Mouse (Mus musculus) Patski (cell line): ENCODE measurements around the gene Tex52. TPM values are rescaled to one million over a fixed set of nuclear protein-coding genes. Genes with fewer than 3 reads are reported as not detected.
"Not testable (repeated sequence)": the region's sequence is repeated elsewhere in the genome, so short reads cannot be mapped to it uniquely, and the experiment has no call there.

Experiments used
- ATAC-seq: fragments of 100-300 bp; one replicate; pipeline ENCODE4 v1.8.0; 2021
- CTCF ChIA-PET: fragments of 350-600 bp; sonication (Branson Sonifier 250); formaldehyde crosslinking; loops from one replicate; lab custom pipeline; 2022; ENCODE audit warnings: inconsistent platforms; lab: Charles Lee
- POLR2A ChIA-PET: fragments of 350-600 bp; sonication (Branson Sonifier 250); formaldehyde crosslinking; loops from one replicate; lab custom pipeline; 2022; ENCODE audit warnings: antibody characterized with exemption, inconsistent platforms; lab: Charles Lee
- DNase-seq: peaks from one replicate; pipeline ENCODE4 v3.0.0-alpha.2; 2011; ENCODE audit warnings: low read depth, low spot score
- H3K27me3 ChIP-seq: fragments of 371-371 bp; one replicate; pipeline ENCODE4 v1.5.1; 2021
- CTCF ChIP-seq: fragments of 100-300 bp; IDR thresholded peaks from one replicate; pipeline ENCODE4 v1.5.1; 2021
- in situ Hi-C: fragments of 300-500 bp; cut with MboI; formaldehyde crosslinking; loops from 3 replicates; pipeline ENCODE4 v1.11.1; 2018; ENCODE audit warnings: low pct_unique_long_range_greater_than_20kb, mixed read lengths
- polyA plus RNA-seq: library from polyadenylated mRNA; unstranded; gene quantifications from one replicate; pipeline ENCODE4 v1.2.3, GENCODE M21; 2021

The Tex52 gene
- polyA plus RNA-seq, 1 experiment from 2014 or later, result 0.44 TPM

DNA sequence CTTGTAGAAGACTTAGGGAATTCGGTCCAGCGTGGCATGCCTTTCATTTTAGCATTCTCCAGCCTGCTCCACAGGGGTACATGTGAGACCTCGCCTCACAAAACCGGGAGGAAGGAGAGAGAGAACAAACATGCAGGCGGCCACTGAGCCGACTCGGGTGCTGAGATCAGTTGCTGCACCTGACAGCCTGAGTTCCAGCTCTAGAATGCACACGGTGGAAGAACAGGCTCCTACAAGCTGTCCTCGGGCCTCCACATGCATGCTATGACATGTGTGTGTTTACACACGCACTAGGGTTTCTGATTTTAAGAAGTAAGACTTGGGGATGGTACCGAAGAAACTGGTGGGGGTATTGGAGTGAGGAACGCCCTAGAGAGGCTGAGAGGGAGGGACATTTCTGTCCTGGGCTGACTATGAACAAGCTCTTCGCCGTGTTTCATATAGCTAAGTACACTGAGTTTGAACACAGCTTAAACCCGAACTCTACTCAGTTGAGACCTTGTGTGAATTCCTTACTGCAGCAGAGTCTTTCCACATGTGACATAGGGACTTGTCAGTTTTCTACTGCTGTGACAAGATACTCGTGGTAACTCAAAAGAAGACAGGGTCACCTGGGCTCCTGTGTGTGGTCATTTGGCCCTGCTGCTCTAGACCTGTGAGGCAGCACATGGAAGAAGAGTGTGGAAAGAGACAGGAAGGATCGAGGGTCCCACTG lies 1.3 kb downstream of the Tex52 start:
- ATAC-seq (no peak), DNase-seq (no peak)
- in situ Hi-C loops, result no loop called here
- CTCF ChIA-PET, result interaction anchor here (1.0 kb wide), 1 partner anchor 35 kb away, joined by 3 read pairs; no protein-coding TSS in a partner anchor
- no peak for TF ChIP-seq CTCF
- no peaks in the 10 kb centered on the region for H3K27me3 ChIP-seq
- POLR2A ChIA-PET, result interaction anchor here (0.6 to 0.7 kb wide), 2 partner anchors 16 to 17 kb away, joined by 3 to 5 read pairs; no protein-coding TSS in a partner anchor

DNA sequence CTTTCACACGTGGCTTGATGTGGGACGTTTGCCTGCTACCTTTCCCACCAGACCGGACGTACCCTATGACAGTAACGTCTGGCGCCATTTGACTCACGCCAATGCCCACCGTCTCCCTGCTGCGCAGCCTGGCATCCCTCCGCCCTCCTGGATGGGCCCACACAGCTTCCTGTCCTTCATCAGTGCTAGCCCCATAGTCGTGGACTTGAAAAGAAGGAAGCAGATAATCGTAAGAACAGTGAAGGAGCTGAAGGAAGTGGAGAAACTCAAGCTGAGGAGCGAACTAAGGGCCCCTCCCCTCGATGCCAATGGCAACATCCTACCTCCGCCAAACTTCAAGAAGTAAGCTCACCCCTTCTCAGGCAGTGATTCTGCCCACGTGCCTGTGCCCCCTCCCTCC lies 4.4 kb downstream of the Tex52 start:
- no peak for TF ChIP-seq CTCF
- H3K27me3 ChIP-seq, result no peaks in the 10 kb centered on the region
- no peak for DNase-seq
- no peak for ATAC-seq
- CTCF ChIA-PET, result interaction anchor here (1.5 kb wide), 1 partner anchor 31 kb away, joined by 9 read pairs; no protein-coding TSS in a partner anchor
- in situ Hi-C loops, result no loop called here
- POLR2A ChIA-PET, result no interaction called here

DNA sequence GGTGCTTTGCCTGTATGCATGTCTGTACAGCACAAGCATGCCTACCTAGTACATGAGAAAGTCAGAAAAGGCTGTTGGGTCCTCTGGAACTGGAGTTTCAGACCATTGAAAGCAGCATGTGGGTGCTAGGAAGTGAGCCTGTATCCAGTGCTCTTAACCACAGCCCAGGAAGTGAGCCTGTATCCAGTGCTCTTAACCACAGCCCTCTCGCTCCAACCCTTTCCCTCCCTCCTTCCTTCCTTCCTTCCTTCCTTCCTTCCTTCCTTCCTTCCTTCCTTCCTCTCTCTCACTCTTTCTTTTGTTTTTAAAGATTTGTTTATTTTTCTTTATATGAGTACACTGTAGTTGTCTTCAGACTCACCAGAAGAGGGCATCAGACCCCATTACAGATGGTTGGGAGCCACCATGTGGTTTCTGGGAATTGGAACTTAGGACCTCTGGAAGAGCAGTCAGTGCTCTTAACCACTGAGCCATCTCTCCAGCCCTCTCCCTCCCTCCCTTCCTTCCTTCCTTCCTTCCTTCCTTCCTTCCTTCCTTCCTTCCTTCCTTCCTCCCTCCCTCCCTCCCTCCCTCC lies 5.4 kb downstream of the Tex52 start:
- H3K27me3 ChIP-seq, ATAC-seq, in situ Hi-C loops, DNase-seq, POLR2A ChIA-PET: not testable (repeated sequence)
- CTCF ChIA-PET, result interaction anchor here (1.5 to 1.8 kb wide), 3 partner anchors 17 to 31 kb away, joined by 4 to 14 read pairs (median 9); no protein-coding TSS in a partner anchor

DNA sequence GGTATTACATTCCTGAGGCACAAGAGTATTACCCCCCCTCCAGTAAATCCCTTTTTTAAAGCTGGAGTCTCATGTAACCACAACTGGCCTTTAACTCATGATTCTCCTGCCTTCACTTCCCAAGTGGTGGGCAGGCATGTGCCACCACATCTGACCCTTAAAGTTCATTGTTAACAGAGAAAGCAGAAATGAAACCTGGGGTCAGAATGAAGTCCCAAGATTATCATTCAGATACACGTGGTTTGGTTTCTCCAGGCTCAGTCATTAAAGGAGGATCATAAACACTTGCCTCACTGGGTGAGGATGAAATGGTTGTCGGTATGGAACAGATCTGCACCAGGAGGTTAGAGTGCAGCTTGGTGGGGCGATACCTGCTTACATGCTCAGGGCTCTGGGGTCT lies 6.0 kb downstream of the Tex52 start:
- in situ Hi-C loops, result no loop called here
- no peaks in the 10 kb centered on the region for H3K27me3 ChIP-seq
- no peak for TF ChIP-seq CTCF
- no peak for ATAC-seq
- ChIA-PET CTCF (interaction anchor here (1.0 to 1.8 kb wide), 3 partner anchors 15 to 30 kb away, joined by 4 to 14 read pairs (median 6); no protein-coding TSS in a partner anchor), POLR2A (interaction anchor here (1.5 kb wide), 1 partner anchor 19 kb away, joined by 3 read pairs; no protein-coding TSS in a partner anchor)
- no peak for DNase-seq

DNA sequence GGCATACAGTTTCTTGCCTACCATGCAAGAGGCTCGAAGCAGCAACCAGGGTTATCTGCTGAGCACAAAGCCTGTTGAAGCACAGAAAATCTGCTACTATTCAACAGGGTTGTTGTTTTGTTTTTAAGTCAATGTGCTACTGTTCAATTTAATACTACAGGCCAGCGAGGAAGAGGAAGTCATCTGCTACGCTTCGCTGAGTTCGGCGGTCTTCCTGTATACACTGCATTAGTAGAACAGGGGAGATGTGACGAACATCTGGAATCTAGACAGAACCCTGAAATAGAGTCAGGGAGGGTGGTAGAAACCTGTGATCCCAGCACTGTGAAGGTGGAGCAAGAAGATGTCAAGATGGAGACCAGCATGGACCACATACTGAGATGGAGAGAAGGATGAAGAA lies 8.5 kb downstream of the Tex52 start:
- DNase-seq (no peak), ATAC-seq (no peak)
- POLR2A ChIA-PET, result no interaction called here
- TF ChIP-seq CTCF, result no peak
- CTCF ChIA-PET, result interaction anchor here (1.4 kb wide), 1 partner anchor 12 kb away, joined by 3 read pairs; no protein-coding TSS in a partner anchor
- H3K27me3 ChIP-seq, result no peaks in the 10 kb centered on the region
- in situ Hi-C loops, result no loop called here

DNA sequence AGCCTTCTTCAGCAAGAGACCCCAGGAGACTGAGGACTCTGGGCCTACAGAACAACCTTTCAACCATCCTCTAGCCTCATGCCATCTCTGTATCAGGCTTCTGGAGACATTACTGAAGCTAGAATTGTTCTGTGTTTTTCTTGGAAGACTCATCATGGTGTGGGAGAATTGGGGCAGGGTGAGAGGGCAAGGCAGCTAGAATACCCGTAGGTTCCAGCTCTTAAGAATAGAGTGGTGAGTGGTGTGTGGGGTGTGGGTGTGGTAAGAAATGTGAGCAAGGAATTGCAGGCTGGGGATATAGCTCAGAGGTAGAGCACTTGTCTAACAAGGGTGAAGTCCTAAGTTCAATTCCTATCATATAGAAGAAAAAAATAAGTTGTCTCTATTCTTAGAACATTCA lies 9.8 kb downstream of the Tex52 start:
- no peak for TF ChIP-seq CTCF
- ATAC-seq, result no peak
- ChIA-PET POLR2A (interaction anchor here (1.1 kb wide), 1 partner anchor 13 kb away, joined by 3 read pairs; no protein-coding TSS in a partner anchor), CTCF (interaction anchor here (1.4 kb wide), 1 partner anchor 11 kb away, joined by 3 read pairs; no protein-coding TSS in a partner anchor)
- H3K27me3 ChIP-seq, result no peaks in the 10 kb centered on the region
- in situ Hi-C loops, result no loop called here
- DNase-seq, result no peak

DNA sequence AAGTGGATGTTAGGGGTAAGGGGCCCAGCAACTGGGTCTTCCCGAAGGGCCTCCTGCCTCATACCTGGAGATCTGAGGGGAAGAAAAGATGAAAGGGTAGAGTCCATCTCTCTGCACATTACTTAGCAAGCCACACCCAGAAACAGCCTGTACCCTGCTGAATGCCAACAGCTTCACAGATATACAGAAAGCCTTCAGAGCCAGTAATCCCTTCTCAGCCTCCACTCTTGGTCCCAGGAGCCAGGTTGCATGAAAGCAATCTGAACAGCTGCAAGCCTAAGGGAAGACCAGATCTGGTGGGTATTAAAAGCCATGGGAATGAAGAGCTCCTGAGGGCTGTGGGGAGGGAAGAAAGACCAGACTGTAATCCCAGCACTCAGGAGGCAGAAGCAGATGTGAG lies 13.9 kb downstream of the Tex52 start:
- POLR2A ChIA-PET, result interaction anchor here (0.7 kb wide), 1 partner anchor 72 kb away, joined by 4 read pairs; no protein-coding TSS in a partner anchor

DNA sequence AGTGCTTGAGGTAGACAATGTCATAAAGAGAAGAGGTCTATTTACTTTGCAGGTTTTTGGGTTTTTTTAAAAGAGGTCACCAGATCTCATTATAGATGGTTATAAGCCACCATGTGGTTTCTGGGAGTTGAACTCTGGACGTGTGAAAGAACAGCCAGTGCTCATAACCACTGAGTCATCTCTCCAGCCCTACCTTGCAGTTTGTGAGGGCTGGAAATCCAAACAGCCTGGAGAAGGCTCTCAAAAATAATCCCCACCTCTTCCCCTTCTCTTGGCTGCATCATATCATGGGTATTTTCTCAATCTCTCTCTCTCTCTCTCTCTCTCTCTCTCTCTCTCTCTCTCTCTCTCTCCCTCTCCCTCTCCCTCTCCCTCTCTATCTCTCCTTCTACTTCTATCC lies 15.4 kb downstream of the Tex52 start:
- H3K27me3 ChIP-seq, result no peaks in the 10 kb centered on the region
- no peak for ATAC-seq
- no peak for TF ChIP-seq CTCF
- POLR2A ChIA-PET, result no interaction called here
- DNase-seq, result no peak
- CTCF ChIA-PET, result no interaction called here
- in situ Hi-C loops, result no loop called here

More for the DNA sequence above, 13.9 kb downstream of the Tex52 start:
- CTCF ChIA-PET, result no interaction called here
- no peak for TF ChIP-seq CTCF
- no peak for DNase-seq
- in situ Hi-C loops, result no loop called here
- no peak for ATAC-seq
- no peaks in the 10 kb centered on the region for H3K27me3 ChIP-seq

DNA sequence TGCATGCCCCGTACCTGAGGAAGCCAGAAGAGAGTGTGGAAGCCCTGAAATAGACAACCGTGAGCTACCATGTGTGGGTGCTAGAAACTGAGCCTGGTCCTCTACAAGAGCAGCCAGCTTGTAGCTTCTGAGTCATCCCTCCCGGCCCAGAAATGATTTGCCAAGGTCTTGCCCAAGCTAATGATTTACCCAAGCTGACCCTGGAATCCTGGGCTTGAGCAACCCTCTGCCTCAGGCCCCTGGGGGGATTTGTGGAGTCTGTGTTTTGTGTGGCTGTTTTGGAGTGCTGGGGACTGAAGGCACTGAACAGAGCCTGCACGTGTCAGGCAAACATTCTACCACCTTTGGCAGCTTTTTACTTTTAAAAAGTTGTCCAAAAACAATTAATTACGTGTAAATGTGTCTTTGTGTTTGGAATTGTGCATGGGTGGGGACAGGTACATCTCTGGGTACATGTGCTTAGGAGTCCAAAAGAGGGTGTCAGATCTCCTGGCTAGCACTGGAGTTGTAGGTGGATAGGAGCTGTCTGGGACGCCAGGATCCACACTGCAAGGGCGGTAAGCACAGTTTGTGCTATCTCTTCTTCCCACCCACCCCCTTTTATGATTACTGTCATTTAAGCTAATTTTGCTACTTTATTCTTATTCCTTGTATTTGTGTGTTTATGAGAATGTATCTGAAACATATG lies 22.5 kb downstream of the Tex52 start:
- ChIA-PET POLR2A (no interaction called here), CTCF (interaction anchor here (1.2 to 1.3 kb wide), 2 partner anchors 14 to 16 kb away, joined by 3 to 4 read pairs; no protein-coding TSS in a partner anchor)
- no peak for TF ChIP-seq CTCF
- H3K27me3 ChIP-seq, result no peaks in the 10 kb centered on the region
- ATAC-seq (peak; percentile 69), DNase-seq (peak; percentile 80)
- in situ Hi-C loops, result no loop called here

DNA sequence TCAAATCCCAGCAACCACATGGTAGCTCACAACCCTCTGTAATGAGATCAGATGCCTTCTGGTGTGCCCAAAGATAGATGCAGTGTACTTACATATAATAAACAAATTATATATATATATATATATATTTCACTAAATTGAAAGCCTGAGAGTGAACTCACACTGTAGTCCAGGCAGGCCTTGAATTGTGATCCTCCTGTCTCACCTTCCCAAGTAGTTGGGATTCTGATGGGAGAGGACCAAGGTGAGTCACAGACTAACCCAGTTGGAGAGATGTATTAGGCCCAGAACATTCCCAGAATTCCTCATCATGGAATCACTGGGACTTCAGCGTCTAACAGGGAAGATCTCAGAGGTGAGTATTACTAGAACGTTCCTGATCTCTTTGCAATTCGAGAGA lies 23.7 kb downstream of the Tex52 start, which contains the start of gene Nrip2:
Gene Nrip2 (plus strand): TSS at position 301 of the 400 bp plus-strand sequence.
- POLR2A ChIA-PET, result interaction anchor here (1.1 kb wide), 1 partner anchor 17 kb away, joined by 4 read pairs; no protein-coding TSS in a partner anchor

More for the DNA sequence above, 23.7 kb downstream of the Tex52 start, which contains the start of gene Nrip2:
- peak; percentile 27 for ATAC-seq
- TF ChIP-seq CTCF, result no peak
- DNase-seq, result no peak
- CTCF ChIA-PET, result interaction anchor here (1.1 kb wide), 1 partner anchor 32 kb away, joined by 3 read pairs; no protein-coding TSS in a partner anchor
- no peaks in the 10 kb centered on the region for H3K27me3 ChIP-seq
- in situ Hi-C loops, result no loop called here
